Mouse (Mus musculus): Measurements from ENCODE around the gene Mmp7.

- TF ChIP-seq CTCF (IDR thresholded peaks at IDR 0.05; ENCODE audit: low read depth) (no peak), EP300 (IDR thresholded peaks at IDR 0.05; ENCODE audit: low read depth) (no peak)
Measured at GRCm38 (mm10) chr9:7652351-7653085, 39.4 kb upstream of the Mmp7 start.
